11 mouse cellular contexts compared by ENCODE assay signal in the genomic region with DNA sequence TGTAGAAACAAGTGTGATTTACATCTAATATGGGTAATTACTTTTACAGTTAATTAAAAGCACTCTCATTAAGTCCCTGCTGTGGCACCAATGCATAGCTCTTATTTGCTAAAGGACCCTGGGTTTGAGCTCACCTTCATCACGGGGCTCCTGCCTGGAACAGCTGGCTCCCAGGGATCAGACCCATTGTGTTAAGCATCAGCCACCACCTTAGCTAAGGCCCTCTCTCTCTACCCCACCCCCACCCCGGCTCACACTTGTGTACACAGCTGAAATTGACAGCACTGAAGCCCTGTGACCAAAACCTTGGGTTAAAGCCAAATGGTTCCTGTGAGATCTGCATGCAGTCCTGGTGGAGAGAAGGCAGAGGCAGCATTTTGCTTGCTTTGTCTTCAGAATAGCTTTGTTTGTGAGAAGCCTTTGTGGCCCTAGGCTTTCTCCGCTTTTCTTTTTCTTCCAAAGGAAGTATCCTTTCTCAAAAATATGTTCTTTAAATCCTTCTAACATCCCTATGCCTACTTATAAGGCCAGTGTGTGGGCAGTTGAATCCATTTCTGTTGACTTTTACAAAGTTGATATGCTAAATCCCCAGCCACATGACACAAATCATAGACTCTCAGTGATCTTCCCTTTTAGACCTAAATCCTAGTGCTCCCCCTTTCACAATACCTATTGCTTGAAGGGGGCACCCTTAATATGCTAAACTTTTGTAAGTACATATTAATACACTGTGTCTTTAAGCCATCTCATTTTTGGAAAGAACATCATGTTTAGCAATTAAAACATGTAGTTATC.
A peak's percentile ranks its signal among the peaks of the same experiment; 100 is the strongest.
DNase-seq lines count a peak whose midpoint lies in the region; ATAC-seq and TF ChIP-seq lines count a peak whose summit lies in the region.
"Had no signal": no experiment of that assay in that cellular context is flagged by ENCODE, and none has a peak within 500 bp of the region (broad histone marks: within the 10 kb centered on the region; RNA-seq: fewer than 3 reads in every experiment).

No protein-coding gene starts in this region.

- no peak for DNase-seq in intestine, embryonic 14.5 days (ENCODE audit: low spot score)
- DNase-seq in MN1 (ENCODE audit: low spot score) = peak; percentile 57
- peak; percentile 67 for DNase-seq in cerebellum, adult 9-11 months
- peak; percentile 84 for DNase-seq in hindbrain, postnatal 0 days (ENCODE audit: low spot score)
- DNase-seq in gastrocnemius, adult 2 months = no peak
- DNase-seq in B cell, adult 2 months = no peak

- no peak overlapping the region for H3K4me2 ChIP-seq in intestine, embryonic 14.5 days (ENCODE audit: low read length)
- no peak overlapping the region for H3K4me2 ChIP-seq in intestine, postnatal 0 days (replicated peaks; ENCODE audit: low read depth)
- H3K4me2 ChIP-seq in hindbrain, postnatal 0 days (ENCODE audit: low read depth, low read length) = no peak overlapping the region; the same call in 1 of the 2 replicates
- H3K4me2 ChIP-seq: embryonic facial prominence, embryonic 15.5 days; liver, embryonic 15.5 days had no signal

- H3K9ac ChIP-seq in intestine, embryonic 14.5 days (ENCODE audit: low read length) = no peak overlapping the region
- H3K9ac ChIP-seq in intestine, postnatal 0 days (ENCODE audit: low read depth, low read length) = no peak overlapping the region
- H3K9ac ChIP-seq in hindbrain, postnatal 0 days (replicated peaks; ENCODE audit: low read length) = no peak overlapping the region
- H3K9ac ChIP-seq: embryonic facial prominence, embryonic 15.5 days; liver, embryonic 15.5 days had no signal

- no peaks in the 10 kb centered on the region for H3K36me3 ChIP-seq in intestine, embryonic 14.5 days (ENCODE audit: control insufficient read depth, insufficient read depth, low read length)
- no peaks in the 10 kb centered on the region for H3K36me3 ChIP-seq in intestine, postnatal 0 days (ENCODE audit: control insufficient read depth, insufficient read depth)
- H3K36me3 ChIP-seq in hindbrain, postnatal 0 days (ENCODE audit: insufficient read depth, low read length) = no peaks in the 10 kb centered on the region
- H3K36me3 ChIP-seq: embryonic facial prominence, embryonic 15.5 days; liver, embryonic 15.5 days had no signal

- intact Hi-C loops in gastrocnemius, adult 2 months (cut with DNase I) = no loop called here

- H3K27me3 ChIP-seq in intestine, embryonic 14.5 days (replicated peaks; ENCODE audit: control insufficient read depth, insufficient read depth, low read length) = no peaks in the 10 kb centered on the region
- H3K27me3 ChIP-seq in intestine, postnatal 0 days (replicated peaks; ENCODE audit: control insufficient read depth, insufficient read depth, low read length) = no peaks in the 10 kb centered on the region
- no peaks in the 10 kb centered on the region for H3K27me3 ChIP-seq in hindbrain, postnatal 0 days (ENCODE audit: insufficient read depth, low read length)
- H3K27me3 ChIP-seq: CH12.LX; embryonic facial prominence, embryonic 15.5 days; liver, embryonic 15.5 days had no signal

- H3K4me3 ChIP-seq in intestine, embryonic 14.5 days (ENCODE audit: low read depth, low read length) = no peak overlapping the region
- no peak overlapping the region for H3K4me3 ChIP-seq in intestine, postnatal 0 days (ENCODE audit: low read depth, low read length)
- H3K4me3 ChIP-seq in hindbrain, postnatal 0 days (ENCODE audit: low read length) = no peak overlapping the region
- H3K4me3 ChIP-seq in gastrocnemius, adult 2 months = no peak overlapping the region
- H3K4me3 ChIP-seq: embryonic facial prominence, embryonic 15.5 days; liver, embryonic 15.5 days had no signal

- no peak overlapping the region for H3K27ac ChIP-seq in intestine, embryonic 14.5 days (ENCODE audit: low read depth)
- H3K27ac ChIP-seq in intestine, postnatal 0 days (ENCODE audit: low read depth, low read length) = no peak overlapping the region
- H3K27ac ChIP-seq in hindbrain, postnatal 0 days = peak overlapping the region; percentile 42; the same call in 1 of the 2 replicates
- no peak overlapping the region for H3K27ac ChIP-seq in gastrocnemius, adult 2 months
- H3K27ac ChIP-seq: embryonic facial prominence, embryonic 15.5 days; liver, embryonic 15.5 days had no signal

- WGBS in intestine, embryonic 14.5 days = 28% methylated on average over 3 of the region's 3 CpGs
- WGBS in intestine, postnatal 0 days = 24% methylated on average over 3 of the region's 3 CpGs
- 14% methylated on average over 3 of the region's 3 CpGs for WGBS in hindbrain, postnatal 0 days

- ATAC-seq in intestine, embryonic 14.5 days (replicated peaks; ENCODE audit: low FRiP score, low TSS enrichment, low read depth) = 0 out of 2 replicates have a peak, but pooled peaks have one; percentile 15
- ATAC-seq in intestine, postnatal 0 days = no peak
- peak; percentile 80 for ATAC-seq in hindbrain, postnatal 0 days
- no peak for ATAC-seq in granulocyte monocyte progenitor cell, adult 5-6 weeks (replicated peaks; ENCODE audit: poor library complexity, severe bottlenecking)

- H3K9me3 ChIP-seq in intestine, embryonic 14.5 days (ENCODE audit: control insufficient read depth, low read length) = no peaks in the 10 kb centered on the region
- no peaks in the 10 kb centered on the region for H3K9me3 ChIP-seq in intestine, postnatal 0 days (ENCODE audit: control insufficient read depth)
- no peaks in the 10 kb centered on the region for H3K9me3 ChIP-seq in hindbrain, postnatal 0 days (ENCODE audit: low read length)
- H3K9me3 ChIP-seq: embryonic facial prominence, embryonic 15.5 days; liver, embryonic 15.5 days had no signal

- TF ChIP-seq CTCF in intestine, postnatal 0 days (IDR thresholded peaks at IDR 0.05; ENCODE audit: low read depth) = no peak
- TF ChIP-seq CTCF in hindbrain, postnatal 0 days (IDR thresholded peaks at IDR 0.05; ENCODE audit: low read depth) = peak; percentile 25; the same call in 1 of the 2 replicates
- no peak for TF ChIP-seq CTCF in gastrocnemius, adult 2 months (IDR thresholded peaks at IDR 0.05)

- no peaks in the 10 kb centered on the region for H3K4me1 ChIP-seq in intestine, embryonic 14.5 days (replicated peaks; ENCODE audit: control insufficient read depth, insufficient read depth, low read length)
- H3K4me1 ChIP-seq in intestine, postnatal 0 days (replicated peaks; ENCODE audit: control insufficient read depth, insufficient read depth, low read length) = no peaks in the 10 kb centered on the region
- H3K4me1 ChIP-seq in hindbrain, postnatal 0 days (ENCODE audit: insufficient read depth, low read length) = peaks cover 3% of the 10 kb centered on the region
- H3K4me1 ChIP-seq: embryonic facial prominence, embryonic 15.5 days; liver, embryonic 15.5 days had no signal

Comparison
In these comparisons a context has a peak if more than half of its experiments do, and no peak if none do; other contexts are left out.
1. ATAC-seq: peak in intestine, embryonic 14.5 days (single experiment) and hindbrain, postnatal 0 days (single experiment); none in intestine, postnatal 0 days (single experiment) and granulocyte monocyte progenitor cell, adult 5-6 weeks (single experiment).
2. DNase-seq: peak in MN1 (single experiment), cerebellum, adult 9-11 months (single experiment) and hindbrain, postnatal 0 days (single experiment); none in intestine, embryonic 14.5 days (single experiment), gastrocnemius, adult 2 months (single experiment) and B cell, adult 2 months (0 of 2).